Mouse (Mus musculus) lung, postnatal 0 days (tissue): Measurements from ENCODE around the gene Josd2.
A peak's percentile ranks its signal among the peaks of the same experiment; 100 is the strongest.

ENCODE experiments used
- CTCF ChIP-seq: IDR thresholded peaks from 2 replicates; pipeline ENCODE4 v1.5.1; 2016; ENCODE audit warnings: antibody characterized with exemption, mild to moderate bottlenecking
- EP300 ChIP-seq: IDR thresholded peaks from 2 replicates; pipeline ENCODE4 v1.6.1; 2016; ENCODE audit warnings: antibody characterized with exemption, mild to moderate bottlenecking, control low read depth

GRCm38 (mm10) chr7:44443268-44444173 lies 24.3 kb upstream of the Josd2 start:
- TF ChIP-seq CTCF (peak; percentile 31), EP300 (no peak)
